Mouse (Mus musculus) kidney, postnatal 10 days (tissue): ENCODE measurements around the gene Spag16.
A peak's percentile ranks its signal among the peaks of the same experiment; 100 is the strongest.

ENCODE experiments used
- DNase-seq: peaks from one replicate; pipeline ENCODE4 v3.0.0; 2021; ENCODE audit warnings: mixed read lengths

Spag16 gene

GRCm38 (mm10) chr1:70104683-70105082, 277.9 kb downstream of the Spag16 start:
- no peak for DNase-seq

DNA sequence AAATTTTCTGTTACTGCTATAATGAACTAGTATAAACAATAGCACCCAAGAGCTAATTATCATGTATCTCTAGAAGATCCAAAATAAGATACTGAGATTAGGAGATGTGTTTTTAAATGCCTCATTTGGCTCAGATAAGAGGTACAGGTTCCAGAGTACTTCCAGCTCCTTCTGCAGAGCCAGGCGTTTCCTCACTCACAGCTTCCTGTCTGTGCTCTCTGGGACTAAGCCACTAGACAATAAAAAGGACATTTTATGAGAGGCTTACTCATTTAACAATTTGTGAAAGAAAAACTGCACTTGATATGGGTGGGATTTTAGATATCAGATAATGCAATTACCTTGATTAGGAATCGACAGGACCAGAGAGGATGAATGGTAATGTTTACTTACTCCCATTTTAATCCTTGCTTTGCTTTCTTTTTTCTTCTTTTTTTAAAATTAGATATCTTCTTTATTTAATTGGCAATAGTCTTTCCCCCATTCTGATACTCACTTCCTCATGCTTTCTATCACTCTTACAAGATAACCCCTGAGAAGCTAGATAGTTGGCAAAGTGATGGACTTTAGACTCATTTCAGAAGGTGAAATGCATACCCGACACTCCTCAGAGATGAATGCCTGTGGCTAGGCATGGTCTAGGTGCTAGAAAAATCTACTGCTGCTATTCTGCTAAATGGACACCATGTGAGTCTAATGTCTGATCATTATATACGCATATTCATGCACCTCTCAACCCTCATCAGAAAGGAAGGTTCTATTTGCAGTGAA, 289.6 kb downstream of the Spag16 start:
- DNase-seq = no peak

GRCm38 (mm10) chr1:70128035-70128434, 301.3 kb downstream of the Spag16 start:
- DNase-seq = peak; percentile 42

DNA sequence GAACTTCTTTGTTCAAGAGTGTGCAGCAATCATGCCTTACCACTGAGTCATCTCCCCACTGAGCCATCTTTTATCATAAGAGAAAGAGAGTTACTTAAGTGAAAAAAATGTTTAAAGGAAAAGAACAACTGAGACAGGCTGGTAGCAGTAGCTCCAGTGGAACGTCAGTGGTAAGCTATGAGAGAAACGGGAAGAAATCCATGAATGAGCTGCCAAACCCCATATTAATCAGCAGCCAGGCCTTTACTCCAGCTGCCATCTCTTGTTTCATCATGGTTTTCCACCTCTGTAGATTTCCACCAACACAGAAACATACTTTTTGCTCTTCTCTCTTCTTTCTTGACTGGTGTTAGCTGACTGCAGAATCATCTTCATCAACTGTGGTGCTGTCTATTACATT, 308.8 kb downstream of the Spag16 start:
- no peak for DNase-seq

DNA sequence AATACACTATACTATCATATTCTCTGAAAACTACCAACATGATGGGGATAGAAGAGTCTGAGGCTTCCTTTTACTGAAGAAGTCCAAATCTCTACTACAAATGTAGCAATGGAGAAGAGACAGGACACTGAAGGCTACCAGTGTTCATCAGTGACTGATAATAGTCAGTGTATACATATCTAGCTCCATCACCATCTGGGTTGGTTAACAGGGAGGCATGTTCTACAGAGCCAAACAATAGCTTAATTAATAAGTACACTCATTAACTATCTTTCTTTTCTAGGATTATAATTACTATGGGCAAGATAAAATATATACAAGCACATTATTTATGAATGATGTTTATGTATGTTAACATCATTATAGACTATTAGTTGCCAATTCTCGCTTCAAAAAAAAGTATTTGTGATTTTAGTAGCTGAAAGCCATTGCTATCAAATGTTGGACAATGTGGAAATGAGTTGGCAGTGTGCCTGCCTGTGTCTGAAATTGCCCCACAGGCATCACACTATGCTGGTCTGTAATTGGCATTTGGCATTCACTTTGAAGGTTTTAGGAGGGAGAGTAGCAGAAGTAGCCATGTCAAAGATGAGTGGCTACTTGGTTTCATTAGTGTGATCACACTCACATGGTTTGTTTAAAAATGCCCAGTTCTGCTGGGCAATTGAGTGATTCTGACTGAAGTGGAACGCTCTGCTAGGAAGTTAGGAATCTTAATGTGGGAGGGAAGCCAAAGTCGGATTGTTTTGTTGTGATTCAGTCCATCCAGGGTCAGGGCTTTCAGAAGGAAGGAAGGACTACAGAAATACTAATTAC, 338.8 kb downstream of the Spag16 start:
- no peak for DNase-seq

DNA sequence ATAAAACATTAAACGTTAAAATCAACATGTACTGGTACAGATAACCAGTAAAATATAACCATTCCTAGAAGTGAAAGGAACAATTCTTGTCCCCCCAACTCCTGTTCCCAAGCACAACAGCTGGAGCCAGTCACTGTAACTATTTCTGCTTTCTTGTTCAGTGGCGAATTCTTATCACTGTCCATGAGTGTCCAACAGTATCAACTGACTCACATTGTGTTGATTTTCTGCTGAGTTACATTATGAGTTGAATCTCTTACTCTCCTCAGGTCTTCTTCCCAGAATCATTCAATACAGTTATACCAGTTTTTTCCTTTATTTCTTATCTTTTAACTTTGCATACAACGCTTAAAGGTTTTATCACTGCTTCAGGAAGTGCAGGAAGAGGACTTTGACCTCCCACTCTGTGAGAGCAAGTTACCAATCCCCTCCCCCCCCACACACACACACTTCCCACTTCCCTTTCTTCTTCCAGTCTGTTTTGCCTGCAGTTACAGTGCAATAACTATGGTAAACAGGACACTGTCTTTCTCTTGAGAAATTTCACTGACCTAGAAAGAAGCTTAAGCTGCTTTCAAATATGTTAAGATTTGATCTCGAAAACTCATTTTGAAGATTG, 353.5 kb downstream of the Spag16 start:
- DNase-seq = no peak

DNA sequence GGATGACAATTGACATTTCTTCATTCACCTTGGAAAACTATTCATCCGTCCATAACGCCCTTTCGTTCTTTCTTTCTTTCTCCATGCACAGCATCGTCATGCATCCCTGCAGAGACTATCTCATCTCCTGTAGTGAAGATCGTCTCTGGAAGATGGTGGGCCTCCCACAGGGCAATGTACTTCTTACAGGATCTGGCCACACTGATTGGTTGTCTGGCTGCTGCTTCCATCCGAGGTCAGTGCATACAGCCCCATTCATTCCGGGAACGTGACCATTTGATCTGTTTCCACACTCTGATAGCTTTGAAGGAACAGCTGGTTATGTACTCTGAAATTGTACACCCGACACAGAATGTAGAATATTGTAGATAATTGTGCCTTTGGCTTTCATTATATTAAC, 438.0 kb downstream of the Spag16 start:
- DNase-seq = no peak

DNA sequence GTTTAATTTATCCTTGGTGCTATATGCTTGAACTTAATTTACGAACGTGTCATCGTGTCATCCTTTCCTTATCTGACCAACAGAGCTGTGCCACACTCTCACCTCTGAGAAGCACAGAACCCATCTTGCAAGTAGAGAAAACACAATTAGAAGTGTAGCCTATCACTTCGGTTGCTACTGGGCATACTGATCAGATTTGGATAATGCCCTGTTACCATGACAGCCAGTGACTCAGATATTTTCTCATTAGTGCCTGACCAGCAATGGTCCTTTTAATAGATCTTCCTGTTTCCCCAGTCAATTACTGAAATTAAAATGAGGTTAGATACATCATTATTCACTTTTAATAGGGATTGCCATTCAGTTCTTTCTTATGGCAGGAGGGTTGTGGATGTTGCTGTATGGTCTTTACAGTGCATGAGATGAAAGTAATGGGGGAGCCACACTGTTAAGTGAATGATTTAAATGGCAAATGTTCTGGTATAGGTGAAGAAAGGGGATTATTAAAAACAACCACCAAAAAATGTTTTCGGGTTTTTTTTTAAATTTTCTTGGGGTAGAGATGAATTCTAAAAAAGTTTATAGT, 439.2 kb downstream of the Spag16 start:
- no peak for DNase-seq

- peak; percentile 8 for DNase-seq
Observed at GRCm38 (mm10) chr1:70270139-70270538, 443.4 kb downstream of the Spag16 start.

DNA sequence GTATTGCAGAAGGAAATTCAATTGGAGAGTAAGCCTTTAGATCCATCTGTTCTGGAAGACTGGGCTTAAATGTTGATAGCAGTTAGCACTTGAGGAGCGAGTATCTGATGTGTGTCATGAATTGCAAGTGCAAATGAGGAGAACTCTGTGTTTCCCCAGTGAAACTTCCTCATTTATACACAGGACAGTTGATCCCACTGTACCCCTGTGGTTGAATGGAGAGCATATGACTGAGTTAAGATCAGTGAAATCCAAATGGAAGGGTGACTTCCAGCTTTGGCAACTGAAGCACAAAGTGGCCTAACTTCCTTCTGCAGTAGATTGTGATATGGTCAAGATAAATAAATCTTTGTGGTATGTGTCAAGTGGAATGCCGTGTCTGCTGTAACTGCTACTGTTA, 446.0 kb downstream of the Spag16 start:
- no peak for DNase-seq

GRCm38 (mm10) chr1:70279296-70279695, 452.5 kb downstream of the Spag16 start:
- DNase-seq = no peak

- DNase-seq = no peak
Observed at GRCm38 (mm10) chr1:70283388-70283787, 456.6 kb downstream of the Spag16 start.

- no peak for DNase-seq
Observed at GRCm38 (mm10) chr1:70284140-70284539, 457.4 kb downstream of the Spag16 start.

GRCm38 (mm10) chr1:70316128-70316765, 489.5 kb downstream of the Spag16 start:
- no peak for DNase-seq

DNA sequence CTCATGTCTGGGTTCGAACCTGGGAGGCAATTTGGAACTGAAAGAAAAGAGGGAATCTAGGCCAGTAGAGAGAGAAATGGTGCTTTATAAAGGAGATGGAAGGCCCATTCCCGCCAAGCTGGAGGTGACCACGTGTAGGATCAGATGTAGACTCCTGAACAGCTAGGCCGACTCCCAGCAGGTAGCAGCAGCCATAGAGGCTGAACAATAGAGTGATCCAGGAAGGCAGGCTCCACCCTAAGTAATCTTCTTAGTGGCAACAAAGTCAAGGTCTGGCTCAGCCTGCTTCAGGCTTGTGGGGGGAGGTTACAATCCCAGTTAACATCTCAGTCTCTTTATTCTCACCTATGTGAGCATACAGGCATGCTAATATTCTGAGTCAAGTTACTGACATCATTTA, 494.2 kb downstream of the Spag16 start:
- DNase-seq = no peak

DNA sequence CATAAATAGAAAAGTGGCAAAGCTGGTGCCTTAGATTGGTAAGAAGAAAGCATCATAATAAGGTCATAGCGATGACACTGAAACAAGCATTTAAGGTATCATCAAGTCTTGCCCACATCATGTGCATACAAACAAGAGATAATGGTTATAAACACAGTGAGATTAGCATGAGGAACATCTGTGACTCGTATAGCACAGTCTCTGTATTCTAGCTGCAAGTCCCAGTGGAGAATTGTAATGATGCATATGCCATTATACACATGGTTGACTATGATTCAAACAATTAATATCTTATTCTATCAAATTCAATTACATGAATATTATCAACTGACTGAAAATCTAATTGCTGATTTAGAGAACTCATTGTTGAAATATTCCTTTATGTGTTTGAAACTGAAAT, 519.4 kb downstream of the Spag16 start:
- DNase-seq = no peak

- DNase-seq = no peak
Observed at GRCm38 (mm10) chr1:70351371-70351770, 524.6 kb downstream of the Spag16 start.

- DNase-seq = no peak
Observed at GRCm38 (mm10) chr1:70354014-70354413, 527.2 kb downstream of the Spag16 start.

DNA sequence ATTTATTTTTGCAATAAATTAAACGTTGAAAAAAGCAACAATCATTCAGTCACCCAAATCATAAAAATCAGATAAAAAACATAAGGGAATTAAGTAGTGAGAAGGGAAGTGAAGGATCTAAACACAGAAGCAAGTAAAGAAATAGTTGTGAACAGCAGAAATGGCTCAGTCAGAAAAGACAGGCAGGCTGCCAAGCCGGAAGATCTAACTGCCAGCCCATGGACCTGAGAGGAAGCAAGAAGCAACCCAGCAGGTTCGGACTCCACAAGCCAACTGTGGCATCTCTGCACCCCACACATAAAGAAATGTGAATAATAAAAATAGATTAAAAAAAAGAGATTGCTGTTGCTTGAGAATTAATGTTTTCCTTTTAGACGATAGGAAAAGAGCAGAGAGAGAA, 545.0 kb downstream of the Spag16 start:
- no peak for DNase-seq

DNA sequence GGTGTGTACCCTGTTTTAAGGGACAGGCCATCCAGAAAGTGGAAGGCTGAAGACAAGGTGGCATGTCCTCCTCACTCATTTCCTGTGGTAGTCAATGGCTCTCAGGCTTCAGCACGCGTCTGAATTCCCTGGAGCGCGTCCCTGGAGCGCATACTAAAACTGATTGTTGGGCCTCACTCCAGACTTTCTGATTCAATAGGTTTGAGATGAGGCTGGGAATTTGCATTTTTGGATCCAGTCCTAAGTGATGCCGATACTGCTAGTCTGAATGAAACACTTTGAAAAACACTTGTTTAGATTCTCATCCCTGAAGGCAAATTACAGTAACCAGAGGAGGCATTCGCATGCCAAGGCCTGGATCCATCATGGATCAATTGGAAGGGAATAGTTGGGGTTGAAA, 553.3 kb downstream of the Spag16 start:
- DNase-seq = no peak

DNA sequence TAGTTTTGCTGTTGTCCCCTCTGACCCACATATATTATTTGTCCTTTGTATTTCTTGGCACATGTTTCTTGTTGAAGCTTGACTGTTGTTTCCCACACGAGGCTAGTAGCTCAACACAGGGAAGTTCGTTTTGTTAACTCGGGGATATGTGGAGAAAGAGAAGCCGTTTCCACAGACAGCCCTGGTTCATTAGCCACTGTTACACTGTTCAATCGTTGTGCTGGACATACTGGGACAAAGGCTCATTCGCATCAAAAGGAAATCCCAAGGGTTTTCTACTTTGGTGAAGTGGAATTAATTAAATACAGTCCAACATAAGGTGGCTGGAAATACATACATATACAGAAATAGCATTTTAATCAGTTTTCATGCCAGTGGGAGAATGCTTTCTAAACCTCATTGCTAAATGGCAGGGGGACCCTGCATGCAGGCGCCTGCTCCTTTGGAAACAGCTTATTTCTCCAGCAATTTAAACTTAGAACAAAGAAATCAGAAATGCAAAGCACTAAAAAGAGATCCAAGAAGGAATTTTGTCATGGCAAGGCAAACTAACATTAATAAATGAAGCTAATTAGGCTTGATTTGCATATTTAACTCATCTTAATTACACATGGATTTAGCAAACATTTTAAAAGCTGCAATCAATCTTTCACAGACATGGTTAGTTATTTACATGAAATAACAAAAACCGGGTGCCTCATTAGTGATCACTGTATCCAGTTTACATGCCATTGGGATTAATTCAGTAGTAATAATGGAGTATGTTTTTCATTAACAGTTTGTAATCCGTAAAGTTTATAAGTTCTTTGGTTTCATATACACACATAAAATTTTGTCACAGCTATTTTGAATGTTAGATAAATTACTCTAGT, 615.7 kb downstream of the Spag16 start:
- DNase-seq = no peak

DNA sequence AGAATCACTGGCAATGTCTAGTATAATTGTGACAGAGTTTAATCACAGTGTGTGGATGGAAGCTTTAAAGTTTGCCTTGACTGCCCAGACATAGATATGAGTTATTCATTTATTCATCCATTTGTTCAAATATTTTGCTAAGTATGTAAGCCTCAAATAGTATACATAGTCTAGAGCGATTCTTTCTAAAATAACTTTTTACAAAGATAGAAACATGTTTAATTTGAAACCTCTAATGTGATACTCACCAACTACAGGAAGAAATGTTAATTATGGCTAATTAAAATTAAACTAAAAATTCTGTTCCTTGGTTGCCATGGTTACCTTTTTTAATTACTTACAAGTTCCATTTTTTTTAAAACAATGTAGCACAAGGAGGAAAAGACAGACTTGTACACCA, 653.1 kb downstream of the Spag16 start:
- no peak for DNase-seq
